Mouse (Mus musculus) small intestine, adult 2 months (tissue): ENCODE results near the gene Mlh1. TPM values are rescaled to one million over a fixed set of nuclear protein-coding genes. Genes with fewer than 3 reads are reported as not detected.

Source experiments
- H3K27ac ChIP-seq: fragments of 200-500 bp; 2 replicates; pipeline ENCODE4 v1.5.1; 2012; ENCODE audit warnings: low read depth, low read length, control low read depth, inconsistent platforms; ENCODE audit not compliant: insufficient read depth
- H3K27me3 ChIP-seq: fragments of 200-500 bp; 2 replicates; pipeline ENCODE4 v1.6.1; 2012; ENCODE audit warnings: mild to moderate bottlenecking, moderate library complexity, low read length, inconsistent platforms; ENCODE audit not compliant: control insufficient read depth, insufficient read depth
- H3K36me3 ChIP-seq: fragments of 200-500 bp; 2 replicates; pipeline ENCODE4 v1.6.1; 2012; ENCODE audit warnings: mild to moderate bottlenecking, low read length, control low read depth, inconsistent platforms; ENCODE audit not compliant: control insufficient read depth, insufficient read depth
- H3K4me1 ChIP-seq: fragments of 200-500 bp; 2 replicates; pipeline ENCODE4 v1.6.1; 2012; ENCODE audit warnings: low read length, inconsistent platforms, mixed read lengths; ENCODE audit not compliant: control insufficient read depth, insufficient read depth, insufficient read length
- H3K4me3 ChIP-seq: fragments of 200-500 bp; 2 replicates; pipeline ENCODE4 v1.5.1; 2012; ENCODE audit warnings: low read depth, mild to moderate bottlenecking, control low read depth, inconsistent platforms, low read length, moderate library complexity
- CTCF ChIP-seq: fragments of 200-500 bp; IDR thresholded peaks from 2 replicates; pipeline ENCODE4 v1.5.1; 2012; ENCODE audit warnings: low read depth, mild to moderate bottlenecking, control low read depth, inconsistent platforms, low read length, moderate library complexity, mixed read lengths; ENCODE audit not compliant: insufficient replicate concordance, insufficient read length; ENCODE audit errors: extremely low read depth
- POLR2A ChIP-seq: fragments of 200-500 bp; IDR thresholded peaks from 2 replicates; pipeline ENCODE4 v1.6.1; 2012; ENCODE audit warnings: low read depth, mild to moderate bottlenecking, control low read depth, inconsistent platforms, low read length, moderate library complexity
- WGBS: fragments of 180-500 bp; shearing (Covaris S2); methylation state at CpG from one replicate; pipeline ENCODE4 v1.1.7; 2018; 5-methylcytosine and 5-hydroxymethylcytosine counted together
- polyA plus RNA-seq: library from polyadenylated mRNA; depleted of rRNA; stranded (reverse); fragments of >200 nt; gene quantifications from 2 replicates; pipeline ENCODE4 v1.2.3, GENCODE M21; 2012

Mlh1 gene
- polyA plus RNA-seq, 1 experiment, result 5.1 TPM

- Histone ChIP-seq H3K27me3 (no peaks in the 10 kb centered on the region), H3K4me1 (no peaks in the 10 kb centered on the region), H3K36me3 (no peaks in the 10 kb centered on the region), H3K27ac (no peak overlapping the region), H3K4me3 (no peak overlapping the region)
- WGBS, result 92% methylated on average over 6 of the region's 6 CpGs
- no peak for TF ChIP-seq CTCF
- TF ChIP-seq POLR2A, result no peak
These were observed 23.3 kb upstream of the Mlh1 start for GRCm38 (mm10) chr9:111294911-111295310.

- no peak for TF ChIP-seq CTCF
- Histone ChIP-seq H3K36me3 (no peaks in the 10 kb centered on the region), H3K4me3 (no peak overlapping the region), H3K27ac (no peak overlapping the region), H3K27me3 (no peaks in the 10 kb centered on the region), H3K4me1 (no peaks in the 10 kb centered on the region)
- WGBS, result 49% methylated on average over 4 of the region's 4 CpGs
These were observed 21.6 kb upstream of the Mlh1 start for GRCm38 (mm10) chr9:111293234-111293633.

- Histone ChIP-seq H3K27me3 (no peaks in the 10 kb centered on the region), H3K4me3 (no peak overlapping the region), H3K36me3 (no peaks in the 10 kb centered on the region), H3K27ac (no peak overlapping the region), H3K4me1 (no peaks in the 10 kb centered on the region)
- TF ChIP-seq CTCF (no peak), POLR2A (no peak)
- 84% methylated on average over 11 of the region's 11 CpGs for WGBS
These were observed 19.0 kb upstream of the Mlh1 start for GRCm38 (mm10) chr9:111290539-111291100.

- H3K36me3 ChIP-seq, result no peaks in the 10 kb centered on the region
- no peak overlapping the region for H3K4me3 ChIP-seq
- H3K4me1 ChIP-seq, result no peaks in the 10 kb centered on the region
- WGBS, result 17% methylated on average over 21 of the region's 21 CpGs
- H3K27me3 ChIP-seq, result no peaks in the 10 kb centered on the region
- 0 out of 2 replicates have a peak overlapping the region, but pooled peaks have one; percentile 7 for H3K27ac ChIP-seq
- TF ChIP-seq POLR2A (no peak; the same call in 1 of the 2 replicates), CTCF (peak; percentile 100)
These were observed 18.3 kb upstream of the Mlh1 start for GRCm38 (mm10) chr9:111289832-111290339.

- Histone ChIP-seq H3K4me3 (no peak overlapping the region), H3K27ac (0 out of 2 replicates have a peak overlapping the region, but pooled peaks have one; percentile 7)
- WGBS, result 44% methylated on average over 9 of the region's 9 CpGs
These were observed 17.8 kb upstream of the Mlh1 start for GRCm38 (mm10) chr9:111289294-111289831.

GRCm38 (mm10) chr9:111287956-111288355 lies 16.4 kb upstream of the Mlh1 start:
- WGBS, result 97% methylated on average over 4 of the region's 4 CpGs
- Histone ChIP-seq H3K27ac (no peak overlapping the region), H3K36me3 (no peaks in the 10 kb centered on the region)

More at GRCm38 (mm10) chr9:111289294-111289831, 17.8 kb upstream of the Mlh1 start:
- H3K36me3 ChIP-seq, result no peaks in the 10 kb centered on the region
- no peaks in the 10 kb centered on the region for H3K4me1 ChIP-seq
- no peaks in the 10 kb centered on the region for H3K27me3 ChIP-seq
- no peak; the same call in 1 of the 2 replicates for TF ChIP-seq POLR2A
- TF ChIP-seq CTCF, result no peak

GRCm38 (mm10) chr9:111286468-111286867 lies 14.9 kb upstream of the Mlh1 start:
- H3K4me1 ChIP-seq, result no peaks in the 10 kb centered on the region
- H3K36me3 ChIP-seq, result no peaks in the 10 kb centered on the region
- WGBS, result 73% methylated on average over 2 of the region's 2 CpGs
- no peak for TF ChIP-seq POLR2A
- TF ChIP-seq CTCF, result no peak
- H3K27me3 ChIP-seq, result no peaks in the 10 kb centered on the region
- no peak overlapping the region for H3K27ac ChIP-seq
- H3K4me3 ChIP-seq, result no peak overlapping the region

More at GRCm38 (mm10) chr9:111287956-111288355, 16.4 kb upstream of the Mlh1 start:
- H3K27me3 ChIP-seq, result no peaks in the 10 kb centered on the region
- no peaks in the 10 kb centered on the region for H3K4me1 ChIP-seq
- H3K4me3 ChIP-seq, result no peak overlapping the region
- no peak for TF ChIP-seq CTCF
- no peak for TF ChIP-seq POLR2A
